Mouse (Mus musculus) CH12.LX (cell line): ENCODE data around the gene Nup210l. TPM values are rescaled to one million over a fixed set of nuclear protein-coding genes. Genes with fewer than 3 reads are reported as not detected.

Experiments used
- DNase-seq: peaks from one replicate; pipeline ENCODE4 v3.0.0-alpha.2; 2013; ENCODE audit errors: extremely low read depth
- H3K27ac ChIP-seq: 2 replicates; pipeline ENCODE4 v1.5.1; 2012; ENCODE audit warnings: low read depth, mild to moderate bottlenecking, control low read depth, moderate library complexity; ENCODE audit not compliant: insufficient read depth
- H3K27me3 ChIP-seq: replicated peaks from 2 replicates; pipeline ENCODE3; 2012; ENCODE audit warnings: inconsistent platforms
- H3K36me3 ChIP-seq, 2 experiments: replicated peaks in 1 of 2; 2 replicates each; pipeline versions ENCODE3 to v1.6.1; 2012; ENCODE audit warnings: inconsistent platforms in 1 of 2, low read length in 1 of 2, mild to moderate bottlenecking in 1 of 2, mixed read lengths in 1 of 2, moderate library complexity in 1 of 2; ENCODE audit not compliant: control insufficient read depth in 1 of 2, insufficient read depth in 1 of 2
- H3K4me1 ChIP-seq, 2 experiments: 2 replicates each; pipeline ENCODE4 v1.6.1; 2012; ENCODE audit warnings: inconsistent platforms in 1 of 2, moderate library complexity in 1 of 2; ENCODE audit not compliant: insufficient read depth in 2 of 2, control insufficient read depth in 1 of 2
- H3K4me2 ChIP-seq: 2 replicates; pipeline ENCODE4 v1.6.1; 2012; ENCODE audit warnings: low read depth, mild to moderate bottlenecking, control low read depth; ENCODE audit not compliant: poor library complexity, insufficient read depth, severe bottlenecking
- H3K4me3 ChIP-seq, 3 experiments: fragments of 150-350 bp in 1 of 3; sonication (generic) in 1 of 3; replicated peaks in 1 of 3; 2 replicates each; pipeline versions ENCODE3 to v1.5.1; 2011 to 2012; ENCODE audit warnings: low read depth in 2 of 3, low read length in 2 of 3, mild to moderate bottlenecking in 2 of 3, moderate library complexity in 2 of 3, control low read depth in 1 of 3, improper control_type of control experiment in 1 of 3, inconsistent platforms in 1 of 3, mixed read lengths in 1 of 3; ENCODE audit not compliant: poor library complexity in 1 of 3
- H3K79me2 ChIP-seq: replicated peaks from 2 replicates; pipeline ENCODE4 v1.6.1; 2012; ENCODE audit warnings: mild to moderate bottlenecking, moderate library complexity; ENCODE audit not compliant: control insufficient read depth, poor library complexity, insufficient read depth, severe bottlenecking; ENCODE audit errors: extremely low read depth
- H3K9ac ChIP-seq: 2 replicates; pipeline ENCODE4 v1.6.1; 2012; ENCODE audit warnings: low read depth, mild to moderate bottlenecking, control low read depth, moderate library complexity; ENCODE audit not compliant: insufficient read depth
- H3K9me3 ChIP-seq: replicated peaks from 2 replicates; pipeline ENCODE3; 2012; ENCODE audit warnings: low read length, inconsistent platforms, mixed read lengths
- CHD2 ChIP-seq: IDR thresholded peaks from 2 replicates; pipeline ENCODE4 v1.6.1; 2011; ENCODE audit warnings: low read length, improper control_type of control experiment
- CTCF ChIP-seq, 2 experiments: IDR thresholded peaks in 1 of 2; conservative IDR thresholded peaks in 1 of 2; 2 replicates each; pipeline ENCODE4 v1.5.1; 2011 to 2012; ENCODE audit warnings: low read depth in 2 of 2, low read length in 2 of 2, improper control_type of control experiment in 1 of 2, inconsistent platforms in 1 of 2, mild to moderate bottlenecking in 1 of 2, moderate library complexity in 1 of 2
- GABPA ChIP-seq: IDR thresholded peaks from 2 replicates; pipeline ENCODE4 v1.6.1; 2012; ENCODE audit warnings: low read depth, low read length, improper control_type of control experiment, inconsistent platforms; ENCODE audit not compliant: insufficient replicate concordance
- HCFC1 ChIP-seq: IDR thresholded peaks from 2 replicates; pipeline ENCODE4 v1.6.1; 2012; ENCODE audit warnings: low read depth, mild to moderate bottlenecking, inconsistent platforms, low read length, improper control_type of control experiment
- JUND ChIP-seq: conservative IDR thresholded peaks from 2 replicates; pipeline ENCODE4 v1.6.1; 2011; ENCODE audit warnings: low read depth, low read length, improper control_type of control experiment
- MAFK ChIP-seq: IDR thresholded peaks from 2 replicates; pipeline ENCODE4 v1.6.1; 2011; ENCODE audit warnings: low read length, improper control_type of control experiment; ENCODE audit not compliant: insufficient replicate concordance
- MAZ ChIP-seq: IDR thresholded peaks from 2 replicates; pipeline ENCODE4 v1.6.1; 2012; ENCODE audit warnings: low read depth, mild to moderate bottlenecking, inconsistent platforms, low read length, improper control_type of control experiment, moderate library complexity
- MEF2A ChIP-seq: IDR thresholded peaks from 2 replicates; pipeline ENCODE4 v1.6.1; 2014; ENCODE audit warnings: low read depth, mild to moderate bottlenecking, inconsistent platforms, low read length, improper control_type of control experiment, borderline replicate concordance
- NRF1 ChIP-seq: IDR thresholded peaks from 2 replicates; pipeline ENCODE4 v1.6.1; 2014; ENCODE audit warnings: low read depth, mild to moderate bottlenecking, inconsistent platforms, low read length, improper control_type of control experiment, moderate library complexity
- PAX5 ChIP-seq: IDR thresholded peaks from 2 replicates; pipeline ENCODE4 v1.6.1; 2012; ENCODE audit warnings: low read length, inconsistent platforms, mixed read lengths
- SMC3 ChIP-seq: IDR thresholded peaks from 2 replicates; pipeline ENCODE4 v1.6.1; 2011; ENCODE audit warnings: low read depth, low read length, improper control_type of control experiment
- TBP ChIP-seq: conservative IDR thresholded peaks from 2 replicates; pipeline ENCODE4 v1.6.1; 2011; ENCODE audit warnings: low read depth, low read length, improper control_type of control experiment
- TCF12 ChIP-seq: IDR thresholded peaks from 2 replicates; pipeline ENCODE4 v1.6.1; 2014; ENCODE audit warnings: low read depth, mild to moderate bottlenecking, inconsistent platforms, low read length, improper control_type of control experiment
- USF1 ChIP-seq: IDR thresholded peaks from 2 replicates; pipeline ENCODE4 v1.6.1; 2014; ENCODE audit warnings: low read depth, mild to moderate bottlenecking, inconsistent platforms, low read length, improper control_type of control experiment
- USF2 ChIP-seq: conservative IDR thresholded peaks from 2 replicates; pipeline ENCODE4 v1.6.1; 2011; ENCODE audit warnings: low read depth, low read length, improper control_type of control experiment
- ZC3H11A ChIP-seq: IDR thresholded peaks from 2 replicates; pipeline ENCODE4 v1.6.1; 2012; ENCODE audit warnings: low read depth, mild to moderate bottlenecking, inconsistent platforms, low read length, improper control_type of control experiment
- ZMIZ1 ChIP-seq: IDR thresholded peaks from 2 replicates; pipeline ENCODE4 v1.6.1; 2012; ENCODE audit warnings: low read depth, mild to moderate bottlenecking, inconsistent platforms, low read length, improper control_type of control experiment
- dilution Hi-C: fragments of 300-500 bp; cut with MboI; formaldehyde crosslinking; loops from 2 replicates; pipeline ENCODE4 v1.14.3; 2020; ENCODE audit warnings: low sequenced_read_pairs; ENCODE audit not compliant: extremely low pct_unique_long_range_greater_than_20kb, extremely low pct_ligation_motif_present
- in situ Hi-C: fragments of 300-500 bp; cut with MboI; formaldehyde crosslinking; loops from 3 replicates; pipeline ENCODE4 v1.14.3; 2019; ENCODE audit warnings: low sequenced_read_pairs, low pct_ligation_motif_present, low pct_unique_long_range_greater_than_20kb, mixed read lengths
- polyA plus RNA-seq: library from polyadenylated mRNA; unstranded; fragments of >175 nt; gene quantifications from 2 replicates; pipeline ENCODE4 v1.2.1, GENCODE M21; 2012; ENCODE audit warnings: low read depth; ENCODE audit not compliant: insufficient read length
- total RNA-seq, 2 experiments: library from RNA; depleted of rRNA; stranded (reverse); fragments of 300-350 nt in 1 of 2; fragments of >200 nt in 1 of 2; gene quantifications; 2 replicates each; pipeline ENCODE4 v1.2.3; 2012 to 2014

Nup210l gene
- total and polyA plus RNA-seq, 3 experiments = 0.42 to 0.47 (median 0.43) TPM

- no peaks in the 10 kb centered on the region for H3K79me2 ChIP-seq
- no peak for TF ChIP-seq TBP
- no peak for TF ChIP-seq MAZ
- peak in 1 of 2 experiments; percentile 33; a peak in 2 of 4 replicates for TF ChIP-seq CTCF (conservative IDR thresholded peaks at IDR 0.05 in 1 of 2, IDR thresholded peaks at IDR 0.05 in 1 of 2; ENCODE audit: low read depth in 2 of 2, low read length in 2 of 2)
- TF ChIP-seq, all 38 proteins: peak for 1
- H3K4me3 ChIP-seq = no peak overlapping the region
- no peaks in the 10 kb centered on the region for H3K27me3 ChIP-seq
- H3K4me2 ChIP-seq = no peak overlapping the region
- H3K27ac ChIP-seq = no peak overlapping the region
- H3K9ac ChIP-seq = no peak overlapping the region
- in situ Hi-C loops = no loop called here
- DNase-seq = no peak
- no peaks in the 10 kb centered on the region for H3K9me3 ChIP-seq
- peaks cover 0 to 15% of the 10 kb centered on the region in 2 experiments; a peak in 2 of 4 replicates for H3K4me1 ChIP-seq
- no peaks in the 10 kb centered on the region for H3K36me3 ChIP-seq
- dilution Hi-C loops = no loop called here
These were observed 32.7 kb downstream of the Nup210l start for GRCm38 (mm10) chr3:90136660-90137059.

GRCm38 (mm10) chr3:90137606-90138005 is 33.7 kb downstream of the Nup210l start:
- H3K36me3 ChIP-seq = no peaks in the 10 kb centered on the region
- H3K9me3 ChIP-seq = no peaks in the 10 kb centered on the region
- DNase-seq = no peak
- H3K79me2 ChIP-seq = no peaks in the 10 kb centered on the region
- H3K27ac ChIP-seq = no peak overlapping the region
- TF ChIP-seq NRF1 (no peak), SMC3 (no peak), ZMIZ1 (no peak), TCF12 (no peak), ZC3H11A (no peak), USF1 (no peak), HCFC1 (no peak), JUND (no peak), USF2 (no peak)
- TF ChIP-seq, all 38 proteins: peak for 0
- H3K4me1 ChIP-seq = peaks cover 0 to 13% of the 10 kb centered on the region in 2 experiments; a peak in 2 of 4 replicates
- H3K4me3 ChIP-seq = no peak overlapping the region
- H3K9ac ChIP-seq = no peak overlapping the region
- dilution Hi-C loops = no loop called here
- H3K27me3 ChIP-seq = no peaks in the 10 kb centered on the region
- no peak overlapping the region for H3K4me2 ChIP-seq
- in situ Hi-C loops = no loop called here

GRCm38 (mm10) chr3:90139962-90140361 is 36.0 kb downstream of the Nup210l start:
- H3K4me2 ChIP-seq = no peak overlapping the region
- H3K27ac ChIP-seq = no peak overlapping the region
- no peaks in the 10 kb centered on the region for H3K36me3 ChIP-seq
- H3K4me3 ChIP-seq = no peak overlapping the region
- TF ChIP-seq MAFK (peak; percentile 80; the same call in 1 of the 2 replicates), MEF2A (no peak), CHD2 (no peak), GABPA (no peak), ZC3H11A (no peak), PAX5 (no peak)
- in situ Hi-C loops (no loop called here), dilution Hi-C loops (no loop called here)
- no peaks in the 10 kb centered on the region for H3K27me3 ChIP-seq
- H3K79me2 ChIP-seq = no peaks in the 10 kb centered on the region
- DNase-seq = no peak
- peaks cover 0 to 11% of the 10 kb centered on the region in 2 experiments; a peak in 2 of 4 replicates for H3K4me1 ChIP-seq
- H3K9me3 ChIP-seq = no peaks in the 10 kb centered on the region
- H3K9ac ChIP-seq = no peak overlapping the region
